Mouse (Mus musculus) frontal cortex, adult 2 months (tissue): Measurements from ENCODE around the gene 1700011L22Rik. TPM values are rescaled to one million over a fixed set of nuclear protein-coding genes. Genes with fewer than 3 reads are reported as not detected.

ENCODE experiments used
- DNase-seq, 2 experiments: peaks; one replicate each; pipeline ENCODE4 v3.0.0; 2022; ENCODE audit warnings: low spot score in 1 of 2; ENCODE audit errors: extremely low spot score in 1 of 2
- polyA plus RNA-seq: library from polyadenylated mRNA; depleted of rRNA; stranded (reverse); fragments of >200 nt; gene quantifications from 2 replicates; pipeline ENCODE4 v1.2.3, GENCODE M21; 2012

1700011L22Rik gene
- polyA plus RNA-seq, 1 experiment = not detected

GRCm38 (mm10) chr8:79239996-79240395 lies 8.4 kb downstream of the 1700011L22Rik start:
- no peak for DNase-seq

GRCm38 (mm10) chr8:79239320-79239719 lies 9.1 kb downstream of the 1700011L22Rik start:
- no peak for DNase-seq

- DNase-seq = no peak
Observed at GRCm38 (mm10) chr8:79229266-79229888, 19.0 kb downstream of the 1700011L22Rik start.

- DNase-seq = no peak
Observed at GRCm38 (mm10) chr8:79227916-79228315, 20.5 kb downstream of the 1700011L22Rik start.

GRCm38 (mm10) chr8:79227194-79227593 lies 21.2 kb downstream of the 1700011L22Rik start:
- DNase-seq = no peak

GRCm38 (mm10) chr8:79226046-79226445 lies 22.3 kb downstream of the 1700011L22Rik start:
- no peak for DNase-seq

GRCm38 (mm10) chr8:79225586-79225985 lies 22.8 kb downstream of the 1700011L22Rik start:
- no peak for DNase-seq

- DNase-seq = no peak
Observed at GRCm38 (mm10) chr8:79224363-79224762, 24.0 kb downstream of the 1700011L22Rik start.

- no peak for DNase-seq
Observed at GRCm38 (mm10) chr8:79222752-79223141, 25.6 kb downstream of the 1700011L22Rik start.

- DNase-seq = no peak
Observed at GRCm38 (mm10) chr8:79222106-79222751, 26.1 kb downstream of the 1700011L22Rik start.

- no peak for DNase-seq
Observed at GRCm38 (mm10) chr8:79211630-79212029, 36.7 kb downstream of the 1700011L22Rik start.

- no peak for DNase-seq
Observed at GRCm38 (mm10) chr8:79209641-79210358, 38.6 kb downstream of the 1700011L22Rik start.

- DNase-seq = no peak
Observed at GRCm38 (mm10) chr8:79208691-79209640, 39.4 kb downstream of the 1700011L22Rik start.

GRCm38 (mm10) chr8:79208181-79208580 lies 40.2 kb downstream of the 1700011L22Rik start:
- DNase-seq = no peak

GRCm38 (mm10) chr8:79206895-79207294 lies 41.5 kb downstream of the 1700011L22Rik start:
- no peak for DNase-seq

- no peak for DNase-seq
Observed at GRCm38 (mm10) chr8:79201446-79202147, 46.8 kb downstream of the 1700011L22Rik start.

- DNase-seq = no peak
Observed at GRCm38 (mm10) chr8:79198675-79199074, 49.7 kb downstream of the 1700011L22Rik start.

GRCm38 (mm10) chr8:79196481-79196880 lies 51.9 kb downstream of the 1700011L22Rik start:
- DNase-seq = no peak

- DNase-seq = no peak
Observed at GRCm38 (mm10) chr8:79190071-79190470, 58.3 kb downstream of the 1700011L22Rik start.

GRCm38 (mm10) chr8:79185488-79185887 lies 62.9 kb downstream of the 1700011L22Rik start:
- no peak for DNase-seq
